Mouse (Mus musculus) forebrain, embryonic 15.5 days (tissue): Measurements from ENCODE around the gene Slc38a6. TPM values are rescaled to one million over a fixed set of nuclear protein-coding genes. Genes with fewer than 3 reads are reported as not detected.

Experiments used
- ATAC-seq: fragments of 200-750 bp; cut with Nextera tagmentation; replicated peaks from 2 replicates; pipeline ENCODE4 v1.8.0; 2017; ENCODE audit warnings: mild to moderate bottlenecking, moderate TSS enrichment, moderate library complexity
- H3K27ac ChIP-seq: fragments of 300-500 bp; sonication (generic); replicated peaks from 2 replicates; pipeline ENCODE4 v1.5.1; 2015; ENCODE audit warnings: mild to moderate bottlenecking, inconsistent platforms
- H3K27me3 ChIP-seq: fragments of 300-500 bp; sonication (generic); 2 replicates; pipeline ENCODE4 v1.6.1; 2015; ENCODE audit warnings: inconsistent platforms
- H3K36me3 ChIP-seq: fragments of 300-500 bp; sonication (generic); 2 replicates; pipeline ENCODE4 v1.6.1; 2015; ENCODE audit warnings: mild to moderate bottlenecking, inconsistent platforms
- H3K4me1 ChIP-seq: fragments of 300-500 bp; sonication (generic); 2 replicates; pipeline ENCODE4 v1.6.1; 2015; ENCODE audit warnings: inconsistent platforms
- H3K4me2 ChIP-seq: fragments of 300-500 bp; sonication (generic); replicated peaks from 2 replicates; pipeline ENCODE4 v1.6.1; 2015; ENCODE audit warnings: mild to moderate bottlenecking, inconsistent platforms
- H3K4me3 ChIP-seq: fragments of 300-500 bp; sonication (generic); 2 replicates; pipeline ENCODE4 v1.5.1; 2015; ENCODE audit warnings: mild to moderate bottlenecking, inconsistent platforms
- H3K9ac ChIP-seq: fragments of 300-500 bp; sonication (generic); replicated peaks from 2 replicates; pipeline ENCODE4 v1.6.1; 2015; ENCODE audit warnings: mild to moderate bottlenecking, inconsistent platforms
- H3K9me3 ChIP-seq: fragments of 300-500 bp; sonication (generic); 2 replicates; pipeline ENCODE4 v1.6.1; 2016; ENCODE audit warnings: inconsistent platforms
- WGBS: fragments of 180-500 bp; shearing (Covaris S2); methylation state at CpG from one replicate; pipeline ENCODE4 v1.1.7; 2015; ENCODE audit warnings: mixed read lengths; 5-methylcytosine and 5-hydroxymethylcytosine counted together
- polyA plus RNA-seq: library from polyadenylated mRNA; unstranded; fragments of >200 nt; fragmentation: Nextera tagmentation; extraction: Ambion mirVana; gene quantifications from 2 replicates; pipeline ENCODE4 v1.2.1, GENCODE M21; 2015

Gene Slc38a6
- polyA plus RNA-seq, 1 experiment from 2014 or later = 6.7 TPM

- Histone ChIP-seq H3K4me1 (no peaks in the 10 kb centered on the region), H3K27ac (no peak overlapping the region), H3K4me2 (no peak overlapping the region), H3K27me3 (no peaks in the 10 kb centered on the region), H3K36me3 (no peaks in the 10 kb centered on the region), H3K4me3 (no peak overlapping the region), H3K9me3 (no peaks in the 10 kb centered on the region), H3K9ac (no peak overlapping the region)
- WGBS = 92% methylated on average over 11 of the region's 11 CpGs
- ATAC-seq = no peak
These were observed 116.5 kb downstream of the Slc38a6 start for GRCm38 (mm10) chr12:73402851-73403665.

Other genes starting within 250 kb of the Slc38a6 start
- 0.25 and 0.29 TPM in 2 replicates for gene Six1, start 232.9 kb upstream of the Slc38a6 start, polyA plus RNA-seq
- gene Six4, start 173.3 kb upstream of the Slc38a6 start, polyA plus RNA-seq = 0.39 and 0.56 TPM in 2 replicates
- gene Mnat1, start 163.1 kb upstream of the Slc38a6 start, polyA plus RNA-seq = 16.3 and 16.5 TPM in 2 replicates
- gene Trmt5, start 69 bp upstream of the Slc38a6 start, polyA plus RNA-seq = 13.5 and 15.3 TPM in 2 replicates